Mouse (Mus musculus) heart, postnatal 0 days (tissue): ENCODE results near the gene Slc35b4. TPM values are rescaled to one million over a fixed set of nuclear protein-coding genes. Genes with fewer than 3 reads are reported as not detected.
A peak's percentile ranks its signal among the peaks of the same experiment; 100 is the strongest.

ENCODE experiments used
- ATAC-seq: fragments of 200-750 bp; cut with Nextera tagmentation; 2 replicates; pipeline ENCODE4 v1.8.0; 2017; ENCODE audit warnings: low read depth, moderate number of reproducible peaks, moderate library complexity; ENCODE audit not compliant: insufficient read depth
- DNase-seq: peaks from one replicate; pipeline ENCODE4 v3.0.0-alpha.2; 2016; ENCODE audit warnings: low spot score
- H3K27ac ChIP-seq: fragments of 300-500 bp; sonication (generic); 2 replicates; pipeline ENCODE4 v1.5.1; 2014; ENCODE audit warnings: low read depth, mild to moderate bottlenecking
- H3K27me3 ChIP-seq: fragments of 300-500 bp; sonication (generic); 2 replicates; pipeline ENCODE4 v1.6.1; 2014; ENCODE audit warnings: low read length, mixed read lengths; ENCODE audit not compliant: control insufficient read depth, insufficient read depth
- H3K36me3 ChIP-seq: fragments of 300-500 bp; sonication (generic); replicated peaks from 2 replicates; pipeline ENCODE4 v1.6.1; 2014; ENCODE audit warnings: low read length, mixed read lengths; ENCODE audit not compliant: control insufficient read depth, insufficient read depth
- H3K4me1 ChIP-seq: fragments of 300-500 bp; sonication (generic); 2 replicates; pipeline ENCODE4 v1.6.1; 2014; ENCODE audit warnings: antibody characterized with exemption; ENCODE audit not compliant: control insufficient read depth, insufficient read depth
- H3K4me2 ChIP-seq: fragments of 300-500 bp; sonication (generic); 2 replicates; pipeline ENCODE4 v1.6.1; 2014; ENCODE audit warnings: low read depth, mild to moderate bottlenecking, low read length, moderate library complexity
- H3K4me3 ChIP-seq: fragments of 300-500 bp; sonication (generic); 2 replicates; pipeline ENCODE4 v1.5.1; 2014; ENCODE audit warnings: low read depth, low read length
- H3K9ac ChIP-seq: fragments of 300-500 bp; sonication (generic); replicated peaks from 2 replicates; pipeline ENCODE4 v1.6.1; 2014; ENCODE audit warnings: low read depth, low read length, mixed read lengths
- H3K9me3 ChIP-seq: fragments of 300-500 bp; sonication (generic); replicated peaks from 2 replicates; pipeline ENCODE4 v1.6.1; 2016; ENCODE audit warnings: low read length; ENCODE audit not compliant: control insufficient read depth
- CTCF ChIP-seq: IDR thresholded peaks from 2 replicates; pipeline ENCODE4 v1.5.1; 2016; ENCODE audit warnings: antibody characterized with exemption, control low read depth, low read depth
- EP300 ChIP-seq: IDR thresholded peaks from 2 replicates; pipeline ENCODE4 v1.6.1; 2016; ENCODE audit warnings: antibody characterized with exemption, low read depth
- WGBS: fragments of 180-500 bp; shearing (Covaris S2); extraction: QIAGEN DNeasy Blood & Tissue Kit; methylation state at CpG from one replicate; pipeline ENCODE4 v1.1.7; 2014; 5-methylcytosine and 5-hydroxymethylcytosine counted together
- polyA plus RNA-seq: library from polyadenylated mRNA; unstranded; fragments of >200 nt; fragmentation: Nextera tagmentation; extraction: Ambion mirVana; gene quantifications from 2 replicates; pipeline ENCODE4 v1.2.1, GENCODE M21; 2015
- total RNA-seq: library from RNA; depleted of rRNA; stranded (reverse); fragments of >200 nt; gene quantifications from 2 replicates; pipeline ENCODE4 v1.2.3, GENCODE M21; 2014; ENCODE audit warnings: low replicate concordance

The Slc35b4 gene
- total and polyA plus RNA-seq, 2 experiments from 2014 or later: 9.0 to 14.6 TPM

DNA sequence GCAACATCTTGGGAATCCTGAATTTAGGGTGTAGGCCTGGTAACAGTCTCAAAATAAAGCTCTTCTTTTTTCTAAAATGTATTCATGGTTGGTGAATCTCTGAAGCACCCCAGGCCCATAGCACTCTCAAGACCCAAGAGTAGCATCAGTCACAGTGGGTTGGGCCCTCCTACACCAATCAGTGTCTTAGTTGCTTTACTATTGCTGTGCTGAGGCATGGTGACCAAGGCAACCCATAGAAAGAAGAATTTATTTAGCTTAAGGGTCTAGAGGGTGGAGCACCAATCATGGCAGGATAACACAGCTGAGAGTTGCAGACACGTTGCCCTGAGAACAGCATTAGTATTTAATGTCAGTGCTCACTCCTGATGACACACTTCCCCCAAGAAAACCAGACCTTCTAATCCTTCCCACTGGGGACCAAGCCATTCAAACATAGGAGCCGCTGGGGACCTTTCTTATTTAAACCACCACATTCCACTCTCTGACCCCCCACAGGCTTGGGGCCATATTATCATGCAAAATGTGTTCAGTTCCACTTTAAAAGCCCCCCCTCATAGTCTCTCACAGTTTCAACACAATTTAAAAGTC, 10.5 kb upstream of the Slc35b4 start:
- no peak overlapping the region for H3K27ac ChIP-seq
- H3K4me1 ChIP-seq: no peaks in the 10 kb centered on the region
- 73% methylated on average over 2 of the region's 2 CpGs for WGBS
- no peak overlapping the region for H3K9ac ChIP-seq
- no peak overlapping the region for H3K4me3 ChIP-seq
- H3K4me2 ChIP-seq: no peak overlapping the region
- H3K27me3 ChIP-seq: no peaks in the 10 kb centered on the region
- no peaks in the 10 kb centered on the region for H3K9me3 ChIP-seq
- H3K36me3 ChIP-seq: no peaks in the 10 kb centered on the region
- TF ChIP-seq EP300: no peak
- no peak for TF ChIP-seq CTCF
- DNase-seq (no peak), ATAC-seq (no peak)

DNA sequence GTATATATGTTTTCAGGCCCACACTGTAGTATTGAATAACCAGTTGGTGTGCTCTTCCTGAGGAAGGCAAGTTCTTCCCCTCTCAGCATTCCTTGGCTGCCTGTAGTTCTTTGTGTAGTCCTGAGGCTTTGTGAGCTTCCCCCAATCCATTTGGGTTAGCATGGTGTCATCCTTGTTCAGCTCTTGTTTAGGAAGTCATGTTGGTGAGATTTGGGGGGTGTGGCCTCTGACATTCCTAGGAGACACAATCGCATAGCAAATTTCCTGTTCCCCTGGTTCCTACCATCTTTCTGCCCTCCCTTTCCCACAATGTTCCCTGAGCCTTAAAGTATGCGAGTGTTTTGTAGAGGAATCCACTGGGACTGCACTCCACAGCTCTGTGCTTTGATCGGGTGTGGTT, 6.4 kb upstream of the Slc35b4 start:
- Histone ChIP-seq H3K9ac (no peak overlapping the region), H3K27ac (no peak overlapping the region; the same call in 1 of the 2 replicates), H3K4me2 (no peak overlapping the region), H3K36me3 (no peaks in the 10 kb centered on the region), H3K27me3 (no peaks in the 10 kb centered on the region), H3K9me3 (no peaks in the 10 kb centered on the region), H3K4me1 (no peaks in the 10 kb centered on the region), H3K4me3 (no peak overlapping the region)
- DNase-seq: no peak
- no peak for TF ChIP-seq EP300
- 65% methylated on average over 3 of the region's 3 CpGs for WGBS
- ATAC-seq: no peak

DNA sequence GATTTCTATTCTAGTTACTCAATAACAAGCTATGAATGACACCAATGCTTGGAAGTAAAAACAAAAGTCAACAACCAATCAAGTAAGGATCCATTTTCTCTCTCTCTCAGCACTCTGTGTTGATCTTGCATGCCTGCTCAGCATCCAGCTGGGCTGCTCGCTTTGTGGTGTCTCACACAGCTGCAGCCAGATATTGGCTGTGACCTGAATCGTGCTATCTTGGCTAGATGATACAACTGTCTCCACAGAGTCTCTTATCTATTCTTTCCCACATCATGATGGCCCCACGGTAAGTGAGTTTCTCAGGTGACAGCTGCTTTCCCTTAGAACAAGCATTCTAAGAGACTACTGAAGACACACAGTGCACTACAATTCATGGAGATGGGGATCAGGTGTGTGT, 5.0 kb upstream of the Slc35b4 start:
- ATAC-seq (no peak), DNase-seq (no peak)
- TF ChIP-seq CTCF: no peak
- no peak for TF ChIP-seq EP300
- H3K36me3 ChIP-seq: no peaks in the 10 kb centered on the region
- H3K4me3 ChIP-seq: no peak overlapping the region
- H3K9ac ChIP-seq: no peak overlapping the region
- no peaks in the 10 kb centered on the region for H3K27me3 ChIP-seq
- WGBS: 41% methylated on average over 3 of the region's 3 CpGs
- no peaks in the 10 kb centered on the region for H3K4me1 ChIP-seq
- H3K9me3 ChIP-seq: no peaks in the 10 kb centered on the region
- no peak overlapping the region for H3K4me2 ChIP-seq
- H3K27ac ChIP-seq: peak overlapping the region; percentile 54; the same call in 1 of the 2 replicates

DNA sequence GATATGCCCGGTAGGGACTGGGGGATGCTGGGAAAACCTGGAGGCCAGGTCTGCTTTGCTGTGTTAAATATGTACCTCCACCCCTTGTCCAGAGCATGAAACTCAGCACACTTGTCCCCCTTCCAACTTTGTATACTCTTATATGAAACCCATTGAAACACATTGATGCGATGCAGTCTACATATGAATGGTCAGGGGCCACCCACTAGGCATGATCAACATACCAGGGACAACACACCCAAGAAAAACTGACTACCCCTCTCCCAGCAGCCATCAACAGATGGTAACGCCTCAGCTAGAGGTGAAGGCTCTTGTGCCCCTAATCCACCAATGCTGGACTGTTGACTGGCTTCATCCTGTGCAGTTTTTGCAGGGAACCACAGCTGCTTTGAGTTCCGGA, 3.0 kb upstream of the Slc35b4 start:
- no peaks in the 10 kb centered on the region for H3K36me3 ChIP-seq
- no peak for TF ChIP-seq CTCF
- TF ChIP-seq EP300: no peak
- H3K4me1 ChIP-seq: peaks cover 8% of the 10 kb centered on the region
- H3K4me2 ChIP-seq: no peak overlapping the region
- ATAC-seq (no peak), DNase-seq (no peak)
- no peaks in the 10 kb centered on the region for H3K27me3 ChIP-seq
- no peak overlapping the region for H3K4me3 ChIP-seq
- no peak overlapping the region for H3K27ac ChIP-seq
- 75% methylated on average over 4 of the region's 4 CpGs for WGBS
- H3K9ac ChIP-seq: no peak overlapping the region
- no peaks in the 10 kb centered on the region for H3K9me3 ChIP-seq

DNA sequence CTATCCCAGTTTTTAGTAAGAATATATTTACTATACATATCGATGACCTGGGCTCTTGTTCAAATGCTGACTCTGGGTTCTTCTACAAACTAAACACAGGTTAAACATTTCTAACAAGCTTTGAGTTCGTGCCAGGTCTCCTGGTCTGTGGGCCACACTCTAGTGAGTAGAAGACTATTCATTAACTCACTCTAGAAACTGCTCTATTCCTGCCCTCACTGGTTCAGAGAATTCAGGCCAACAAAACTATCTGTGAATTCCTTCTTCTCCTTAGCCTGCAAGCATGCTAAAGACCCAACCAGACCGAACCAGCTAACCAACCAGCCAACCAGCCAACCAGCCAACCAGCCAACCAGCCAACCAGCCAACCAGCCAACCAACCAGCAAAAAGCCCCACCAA, 2.1 kb upstream of the Slc35b4 start:
- TF ChIP-seq CTCF (no peak), EP300 (no peak)
- ATAC-seq (no peak), DNase-seq (no peak)
- Histone ChIP-seq H3K4me3 (no peak overlapping the region), H3K9ac (no peak overlapping the region), H3K27ac (no peak overlapping the region), H3K4me1 (peaks cover 8% of the 10 kb centered on the region), H3K9me3 (no peaks in the 10 kb centered on the region), H3K36me3 (no peaks in the 10 kb centered on the region), H3K4me2 (no peak overlapping the region), H3K27me3 (no peaks in the 10 kb centered on the region)
- WGBS: 73% methylated on average over 3 of the region's 3 CpGs
